Mouse (Mus musculus) spleen, postnatal 14 days (tissue): ENCODE data around the gene Aicda.
"Not testable (repeated sequence)": the region's sequence is repeated elsewhere in the genome, so short reads cannot be mapped to it uniquely, and the experiment has no call there.

ENCODE experiments used
- DNase-seq, 2 experiments: peaks; one replicate each; pipeline ENCODE4 v3.0.0; 2021 to 2022; ENCODE audit warnings: low spot score in 2 of 2

Gene Aicda

DNA sequence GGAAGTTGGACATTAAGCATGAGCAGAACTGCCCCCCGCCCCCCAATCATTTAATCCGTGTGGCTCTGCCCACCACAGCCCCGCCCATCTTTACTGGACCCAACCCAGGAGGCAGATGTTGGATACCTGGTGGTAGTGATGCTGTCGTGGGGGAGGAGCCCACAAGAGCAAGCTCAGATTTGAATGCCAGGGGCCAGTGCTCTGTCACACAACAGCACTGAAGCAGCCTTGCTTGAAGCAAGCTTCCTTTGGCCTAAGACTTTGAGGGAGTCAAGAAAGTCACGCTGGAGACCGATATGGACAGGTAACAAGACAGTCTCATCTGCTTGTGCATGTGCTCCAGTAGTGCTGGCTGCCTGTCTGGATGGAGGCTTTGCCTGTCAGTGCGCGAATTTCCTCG, at the start of gene Aicda:
Gene Aicda, plus strand, starts transcription at position 196 of the 400 bp plus-strand sequence.
- DNase-seq: no peak

DNA sequence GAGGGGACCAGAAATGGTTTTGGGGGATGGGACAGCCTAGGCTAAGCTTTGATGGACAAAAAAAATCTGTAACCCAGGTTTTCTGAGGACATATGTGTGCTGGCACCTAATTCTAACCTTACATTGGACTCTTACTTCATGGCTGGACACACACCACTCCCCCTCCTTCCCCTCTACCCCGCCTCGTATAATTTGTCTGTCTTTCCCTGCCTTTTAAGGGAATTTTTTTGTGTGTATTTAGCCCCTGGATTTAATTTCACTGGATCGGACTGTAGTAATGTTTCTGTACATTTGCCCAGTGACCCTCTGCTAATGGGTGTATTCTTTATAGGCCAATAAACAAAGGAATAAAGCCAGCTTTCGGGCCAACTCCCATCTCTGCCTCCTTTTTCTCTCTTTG, 48.6 kb upstream of the Aicda start:
- DNase-seq: no peak

DNA sequence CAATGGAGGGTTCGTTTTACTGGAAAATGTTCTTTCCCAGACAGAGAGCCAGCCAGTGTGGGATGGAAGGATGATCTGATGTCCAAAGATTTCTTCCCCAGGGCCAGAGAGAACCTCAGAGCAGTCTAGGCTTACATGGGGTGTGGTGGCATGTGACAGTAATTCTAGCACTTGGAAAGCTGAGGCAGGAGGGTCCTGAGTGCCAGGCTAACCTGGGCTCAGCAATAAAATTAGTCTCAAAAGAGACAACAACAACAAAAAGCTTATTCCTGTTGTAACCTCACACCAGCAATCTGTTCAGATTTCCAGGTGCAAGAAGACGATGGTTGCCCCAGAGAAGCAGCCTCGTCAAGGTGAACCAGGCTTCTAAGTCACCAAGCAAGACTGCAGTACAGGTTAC, 48.1 kb upstream of the Aicda start, which contains the start of gene Mfap5:
Gene Mfap5, plus strand, starts transcription at position 301 of the 400 bp plus-strand sequence.
- no peak for DNase-seq

DNA sequence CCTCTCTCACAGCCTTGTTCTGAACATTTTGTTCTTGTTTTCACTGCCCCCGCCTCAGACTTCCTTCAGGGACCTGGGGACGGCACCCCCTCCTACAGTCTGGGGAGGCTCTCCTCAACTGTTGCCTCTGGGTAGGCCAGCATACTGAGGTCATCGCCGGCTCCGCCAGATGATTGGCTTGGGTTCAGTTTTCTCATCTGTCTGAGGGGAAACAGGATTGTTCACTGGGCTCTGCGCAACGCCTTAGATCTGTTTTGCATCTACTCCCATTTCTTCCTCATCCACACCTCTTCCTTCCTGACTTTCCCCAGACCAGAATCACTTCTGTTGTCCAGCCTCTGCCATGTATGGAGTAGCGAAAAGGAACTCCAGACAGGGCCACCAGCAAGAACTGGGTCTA, 45.1 kb upstream of the Aicda start:
- no peak for DNase-seq

DNA sequence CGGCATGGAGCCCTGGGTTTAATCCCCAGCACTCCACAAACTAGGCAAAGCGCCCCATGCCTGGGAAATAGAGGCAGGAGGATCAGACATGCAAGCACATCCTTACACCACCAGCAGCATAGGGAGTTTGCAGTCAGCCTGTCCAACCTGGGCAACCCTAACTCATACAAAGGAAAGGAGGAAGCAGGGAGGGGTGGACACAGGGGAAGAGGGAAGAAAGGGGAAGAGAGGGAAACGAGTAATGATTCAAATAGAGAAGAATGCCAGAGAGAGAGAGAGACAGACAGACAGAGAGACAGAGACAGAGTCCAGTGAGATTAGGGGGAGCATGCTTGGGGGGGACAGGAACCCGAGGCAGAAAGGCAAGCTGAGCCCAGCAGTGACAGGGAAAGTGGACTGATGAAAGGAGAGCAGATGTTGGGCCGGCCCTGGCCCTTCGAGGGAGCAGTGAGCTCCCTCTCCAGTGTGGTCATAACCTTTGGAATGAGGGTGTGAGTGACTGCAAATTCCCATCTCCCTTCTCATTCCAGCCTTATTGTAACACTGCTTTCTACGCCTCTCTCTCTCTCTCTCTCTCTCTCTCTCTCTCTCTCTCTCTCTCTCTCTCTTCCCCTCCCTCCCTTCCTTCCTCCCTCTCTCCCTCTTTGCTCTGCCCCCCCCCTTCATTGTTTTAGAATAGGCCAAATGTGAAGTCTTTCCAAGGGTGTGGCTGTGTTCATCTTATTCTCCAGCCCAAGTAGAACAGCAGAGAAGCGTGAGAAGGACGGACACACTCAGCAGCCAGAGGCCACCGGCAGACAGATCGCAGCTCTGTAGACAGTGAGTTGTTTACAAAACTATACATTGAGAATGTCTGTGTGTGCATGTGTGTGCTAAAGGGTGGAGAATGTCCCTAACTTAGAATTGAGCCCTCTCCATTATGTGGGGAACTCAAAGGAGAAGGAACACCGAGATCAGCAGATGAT, 40.4 kb upstream of the Aicda start:
- no peak for DNase-seq

DNA sequence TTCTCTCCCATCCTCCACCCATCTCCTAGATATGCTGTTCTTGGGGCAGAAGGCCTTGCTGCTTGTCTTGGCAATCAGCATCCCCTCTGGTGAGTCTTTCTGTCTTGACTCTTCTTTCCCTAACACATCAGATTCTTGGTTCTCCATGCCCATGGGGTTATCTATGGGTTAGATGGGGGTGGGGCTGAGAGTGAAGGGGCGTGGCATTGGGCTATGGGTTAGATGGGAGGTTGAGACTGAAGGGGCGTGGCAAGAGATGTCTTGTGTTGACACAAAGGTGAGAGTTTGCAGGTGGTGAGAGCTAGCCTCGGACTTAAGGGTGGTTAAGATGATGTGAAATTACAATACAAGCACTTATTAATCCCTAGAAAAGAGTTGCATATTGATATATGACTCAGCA, 39.3 kb upstream of the Aicda start:
- no peak for DNase-seq

DNA sequence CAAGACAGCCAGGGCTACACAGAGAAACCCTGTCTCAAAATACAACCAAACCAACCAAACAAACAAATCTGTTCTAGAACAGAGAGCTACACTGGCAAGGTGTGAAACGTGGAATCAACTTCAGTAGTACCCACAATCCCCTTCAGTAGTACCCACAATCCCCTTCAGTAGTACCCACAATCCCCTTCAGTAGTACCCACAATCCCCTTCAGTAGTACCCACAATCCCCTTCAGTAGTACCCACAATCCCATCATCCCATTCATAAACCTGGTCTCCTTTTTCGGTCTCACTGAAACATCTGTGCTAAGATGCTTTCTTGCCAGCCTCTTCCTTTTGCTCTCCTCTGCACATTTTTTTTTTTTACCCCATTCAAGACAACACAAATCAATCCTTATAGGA, 37.8 kb upstream of the Aicda start:
- not testable (repeated sequence) for DNase-seq

DNA sequence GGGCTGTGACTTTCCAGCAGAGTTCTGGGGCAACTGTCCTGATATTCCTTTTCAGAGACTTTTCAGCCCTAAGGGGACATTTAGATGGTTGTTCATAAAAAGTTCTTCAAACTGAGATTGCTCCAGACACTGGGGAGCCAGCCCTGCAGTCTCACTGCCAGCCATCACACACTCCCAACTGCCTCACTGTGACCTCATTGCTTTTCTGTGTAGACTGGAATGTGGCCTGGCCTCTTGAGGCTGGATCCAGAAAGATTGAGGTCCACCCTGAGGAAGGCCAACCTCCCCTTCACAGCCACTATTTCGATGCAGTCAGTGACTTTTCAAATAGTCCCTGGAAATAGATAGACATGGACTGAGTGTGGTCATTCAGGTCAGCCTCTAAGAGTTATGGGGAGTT, 35.9 kb upstream of the Aicda start:
- no peak for DNase-seq

DNA sequence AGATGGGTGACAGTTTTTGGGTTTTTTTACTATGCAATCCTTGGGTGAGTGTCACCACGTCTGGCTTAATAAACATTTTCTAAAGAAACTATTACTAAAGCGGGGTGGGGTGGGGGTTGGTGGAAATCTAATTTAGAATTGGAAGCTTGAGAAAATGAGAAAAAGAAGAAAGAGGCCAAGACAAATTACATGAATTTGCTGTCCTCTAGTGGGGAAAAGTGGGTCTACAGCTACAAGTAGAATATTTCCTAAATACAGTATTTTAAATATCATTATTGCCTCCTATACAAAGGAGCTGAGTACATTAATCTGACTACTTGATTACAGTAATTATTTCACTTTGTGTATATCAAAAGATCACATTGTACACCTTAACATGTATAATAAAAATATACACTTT, 34.2 kb upstream of the Aicda start:
- no peak for DNase-seq

DNA sequence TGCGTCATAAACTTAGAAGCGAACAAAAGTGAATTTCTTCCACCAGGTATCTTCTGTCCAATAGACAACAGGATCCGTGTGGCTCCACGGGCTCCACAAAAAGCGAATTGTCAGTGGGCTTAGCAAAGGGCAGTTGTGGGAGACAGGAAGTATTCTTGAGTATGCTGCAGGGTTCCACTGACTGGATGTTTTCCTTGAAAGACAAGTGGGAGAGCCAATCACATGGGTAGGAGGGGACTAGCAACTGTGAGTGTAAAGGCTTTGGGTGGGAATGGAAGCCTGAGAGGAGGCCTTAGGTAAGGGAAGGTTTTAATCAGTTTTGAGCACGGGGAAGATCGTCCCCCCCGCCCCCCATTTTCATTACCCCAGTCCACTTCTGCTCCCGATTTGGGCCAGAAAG, 31.0 kb upstream of the Aicda start:
- DNase-seq: no peak

DNA sequence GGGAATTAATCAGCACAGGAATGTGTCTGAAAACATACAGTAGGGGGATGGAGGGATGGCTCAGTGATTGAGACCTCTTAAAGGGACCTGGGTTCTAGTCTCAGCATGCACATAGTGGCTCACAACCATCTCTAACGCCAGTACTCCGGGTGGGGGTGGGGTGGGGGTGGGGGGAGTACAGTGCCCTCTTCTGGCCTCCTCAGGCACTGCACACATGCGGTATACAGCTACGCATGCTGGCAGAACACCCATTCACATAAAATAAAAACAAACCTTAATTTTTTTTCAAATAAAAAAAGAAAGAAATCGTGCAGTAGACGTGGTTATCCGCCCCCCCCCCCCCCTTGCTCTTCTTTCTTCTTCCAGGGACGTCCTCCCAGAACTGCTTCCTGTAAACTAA, 30.3 kb upstream of the Aicda start:
- DNase-seq: no peak

DNA sequence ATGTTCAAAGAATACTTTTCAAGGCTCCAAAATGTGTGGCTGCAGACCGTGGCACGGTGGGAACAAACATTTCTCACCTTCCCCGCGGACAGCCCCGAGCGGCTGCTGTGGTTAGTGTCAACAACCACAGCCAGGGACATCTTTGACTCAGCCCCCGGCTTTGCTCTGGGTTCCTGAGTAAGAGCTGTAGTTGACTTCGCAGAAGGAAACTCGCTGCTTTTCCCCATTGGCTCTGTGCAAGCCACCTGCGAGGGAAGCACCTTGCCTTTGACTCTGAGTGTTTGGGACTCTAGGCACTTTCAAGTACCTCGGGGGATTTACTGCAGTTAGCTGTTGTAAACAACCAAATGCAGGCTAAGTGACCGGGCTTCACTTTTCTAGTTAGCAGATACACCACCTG, 26.0 kb upstream of the Aicda start:
- DNase-seq: no peak

DNA sequence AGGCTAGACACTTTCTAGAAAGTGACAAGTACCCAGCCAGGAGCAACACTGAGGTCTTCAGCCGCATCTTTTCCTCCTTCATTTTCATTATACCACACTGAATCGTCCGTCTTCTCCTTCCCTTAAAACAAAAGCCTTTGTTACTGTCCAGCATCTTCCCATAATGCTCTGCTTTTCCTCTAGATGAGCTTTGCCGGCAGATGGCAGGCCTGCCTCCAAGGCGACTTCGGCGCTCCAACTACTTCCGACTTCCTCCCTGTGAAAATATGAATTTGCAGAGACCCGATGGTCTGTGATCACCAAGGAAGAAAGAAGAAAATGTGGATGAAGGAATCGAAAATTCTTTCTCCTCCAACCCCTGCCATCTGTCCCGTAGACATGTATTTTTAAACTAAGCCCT, 25.5 kb upstream of the Aicda start:
- DNase-seq: no peak

DNA sequence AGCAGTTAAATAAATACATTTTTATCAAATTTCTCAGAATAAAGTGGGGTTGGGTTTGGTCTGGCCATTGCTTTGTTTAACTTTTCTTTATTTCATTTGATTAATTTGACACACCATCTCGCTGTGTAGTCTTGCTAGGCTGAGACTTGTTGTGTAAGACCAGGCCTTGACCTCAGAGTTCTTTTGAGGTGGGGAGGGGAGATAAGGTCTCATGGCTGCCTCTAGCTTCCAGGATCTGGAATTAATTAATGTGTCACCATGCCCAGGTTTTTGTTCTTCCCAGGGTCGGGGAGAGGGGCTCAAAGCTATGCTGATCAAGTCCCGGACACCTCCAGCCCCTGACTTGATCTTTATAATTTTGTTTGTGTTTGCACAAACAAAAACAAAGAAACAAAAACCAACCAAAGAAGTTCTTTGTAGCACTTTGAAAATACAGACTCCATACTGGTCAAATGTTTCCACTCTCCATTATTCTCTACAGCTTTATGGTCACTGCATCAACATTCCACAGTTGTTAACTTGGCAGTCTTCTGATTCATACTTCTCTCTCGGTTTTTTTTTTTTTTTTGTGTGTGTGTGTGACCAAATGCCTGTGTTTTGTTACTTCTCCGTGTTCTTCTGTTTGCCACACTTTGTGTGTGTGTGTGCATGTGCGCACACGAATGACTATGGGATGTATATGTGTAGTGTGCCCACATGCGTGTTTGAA, 22.0 kb upstream of the Aicda start:
- DNase-seq: no peak

DNA sequence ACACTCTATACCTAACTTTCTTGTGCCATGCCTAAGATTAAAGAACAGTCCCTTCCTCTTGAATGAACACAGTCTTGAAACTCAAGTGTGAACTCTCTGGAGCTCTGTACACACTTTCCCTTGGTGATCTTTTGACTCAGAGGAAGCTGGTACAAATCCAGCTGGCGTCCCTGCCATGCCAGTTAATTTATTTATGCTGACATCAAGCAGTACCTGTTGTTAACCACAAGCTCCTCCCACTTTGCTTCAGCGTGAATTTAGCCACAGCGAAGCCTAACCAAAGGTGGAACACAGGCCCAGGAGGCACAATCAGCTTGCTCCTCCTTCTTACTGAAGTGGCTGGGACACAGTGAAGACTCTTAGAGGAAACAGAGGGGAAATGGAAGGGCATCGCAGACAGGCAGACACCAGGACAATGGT, 20.7 kb upstream of the Aicda start:
- DNase-seq: no peak

DNA sequence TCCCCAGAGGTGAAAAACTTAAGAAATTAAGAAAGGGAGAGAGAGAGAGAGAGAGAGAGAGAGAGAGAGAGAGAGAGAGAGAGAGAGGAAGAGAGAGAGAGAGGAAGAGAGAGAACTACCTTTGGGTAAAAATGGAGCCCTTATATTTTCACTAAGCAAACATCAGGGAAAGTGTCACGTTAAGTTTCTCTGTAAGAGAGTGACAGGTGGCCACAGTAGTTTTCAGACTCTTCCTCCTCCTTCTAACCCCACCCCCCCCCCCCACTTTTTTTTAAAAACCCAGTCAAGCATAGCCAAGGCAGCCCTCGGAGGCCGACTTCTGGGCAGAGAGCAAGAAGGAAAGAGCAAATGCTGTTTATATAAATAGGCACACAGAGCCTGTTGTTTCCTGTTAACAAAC, 19.6 kb upstream of the Aicda start:
- no peak for DNase-seq

DNA sequence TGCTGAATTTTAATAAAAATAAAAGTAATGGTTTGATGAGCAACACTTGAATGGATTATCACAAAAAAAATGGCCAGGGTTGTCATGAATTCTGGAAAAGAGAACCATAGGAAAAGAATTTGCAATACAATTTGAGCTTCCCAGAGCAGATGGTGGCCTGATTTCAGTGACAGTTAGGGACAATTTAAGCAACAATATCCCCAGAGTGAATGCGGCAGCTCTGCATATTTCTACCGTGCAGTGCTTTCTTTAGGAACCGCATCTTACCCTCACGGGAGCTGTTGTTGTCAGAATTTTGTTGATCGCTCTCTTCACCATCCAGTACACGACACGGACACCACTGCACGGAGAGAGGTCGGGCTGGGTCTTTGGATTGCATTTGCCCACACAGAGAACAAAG, 14.0 kb upstream of the Aicda start:
- no peak for DNase-seq

DNA sequence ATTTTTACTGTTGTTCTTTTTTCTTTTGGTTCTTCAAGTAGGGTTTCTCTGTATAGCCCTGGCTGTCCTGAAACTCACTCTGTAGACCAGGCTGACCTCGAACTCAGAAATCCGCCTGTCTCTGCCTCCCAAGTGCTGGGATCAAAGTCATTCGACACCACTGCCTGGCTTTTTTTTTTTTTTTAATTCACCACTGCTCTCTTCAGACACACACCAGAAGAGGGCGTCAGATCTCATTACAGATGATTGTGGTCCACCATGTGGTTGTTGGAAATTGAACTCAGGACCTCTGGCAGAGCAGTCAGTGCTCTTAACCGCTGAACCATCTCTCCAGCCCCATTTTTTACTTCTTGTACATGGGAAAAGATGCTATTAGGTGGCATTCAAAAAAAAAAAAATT, 11.1 kb upstream of the Aicda start:
- DNase-seq: not testable (repeated sequence)

DNA sequence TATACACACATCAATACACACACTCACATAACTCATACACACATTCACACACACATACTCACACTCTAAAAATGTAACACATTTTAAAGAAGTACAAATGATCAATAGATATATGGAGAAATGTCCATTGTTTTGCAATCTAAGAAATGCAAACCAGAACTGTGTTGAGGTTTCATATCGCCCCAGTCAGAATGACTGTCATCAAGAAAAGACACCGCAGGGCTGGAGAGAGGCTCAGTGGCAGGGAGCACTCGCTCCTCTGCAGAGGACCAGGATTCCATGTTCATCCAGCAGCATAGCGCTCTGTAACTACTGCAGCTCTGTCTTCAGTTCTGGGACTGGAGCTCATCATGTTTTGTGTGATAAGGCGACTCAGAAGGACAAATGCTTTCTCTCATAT, 10.0 kb upstream of the Aicda start:
- DNase-seq: no peak

DNA sequence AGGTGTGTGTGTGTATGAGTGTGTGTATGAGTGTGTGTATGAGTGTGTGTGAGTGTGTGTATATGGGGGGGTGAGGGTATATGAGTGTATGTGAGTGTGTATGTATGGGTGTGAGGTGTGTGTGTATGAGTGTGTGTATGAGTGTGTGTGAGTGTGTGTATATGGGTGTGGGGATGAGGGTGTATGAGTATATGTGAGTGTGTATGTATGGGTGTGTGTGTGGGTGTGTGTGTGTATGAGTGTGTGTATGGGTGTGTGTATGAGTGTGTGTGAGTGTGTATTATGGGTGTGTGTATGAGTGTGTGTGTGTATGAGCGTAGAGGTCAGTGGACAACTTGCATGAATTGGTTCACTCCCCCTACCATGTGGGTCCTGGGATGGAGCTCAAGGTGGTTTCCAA, 8.9 kb upstream of the Aicda start:
- DNase-seq: no peak

DNA sequence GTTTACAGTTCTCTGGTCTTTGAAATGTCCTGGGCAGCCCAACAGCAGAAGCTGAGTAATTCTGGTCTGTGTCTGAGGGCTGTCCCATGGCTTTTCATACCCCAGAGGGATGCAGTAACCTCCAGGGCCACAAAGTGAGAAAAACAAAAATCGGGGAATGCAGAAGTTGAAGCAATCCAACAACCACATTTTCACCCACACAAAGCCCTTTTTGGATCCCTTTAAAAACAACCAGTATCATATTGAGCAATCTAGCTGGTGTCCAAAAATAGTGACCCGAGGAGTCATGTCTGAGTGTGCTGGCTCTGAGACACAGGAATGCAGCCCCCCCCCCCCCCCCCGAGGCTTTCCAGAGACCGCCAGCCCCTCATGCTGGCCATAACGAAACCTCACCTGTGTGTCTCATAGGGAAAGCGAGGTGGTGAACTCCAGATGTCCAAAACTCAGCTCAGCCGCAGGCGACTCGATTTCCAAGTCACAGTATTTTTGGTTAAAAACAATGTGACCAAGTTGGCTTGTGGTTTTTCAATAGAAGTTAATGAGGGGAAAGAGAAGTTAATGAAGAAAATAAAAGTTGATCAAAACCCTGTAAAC, 8.2 kb upstream of the Aicda start:
- DNase-seq: no peak

DNA sequence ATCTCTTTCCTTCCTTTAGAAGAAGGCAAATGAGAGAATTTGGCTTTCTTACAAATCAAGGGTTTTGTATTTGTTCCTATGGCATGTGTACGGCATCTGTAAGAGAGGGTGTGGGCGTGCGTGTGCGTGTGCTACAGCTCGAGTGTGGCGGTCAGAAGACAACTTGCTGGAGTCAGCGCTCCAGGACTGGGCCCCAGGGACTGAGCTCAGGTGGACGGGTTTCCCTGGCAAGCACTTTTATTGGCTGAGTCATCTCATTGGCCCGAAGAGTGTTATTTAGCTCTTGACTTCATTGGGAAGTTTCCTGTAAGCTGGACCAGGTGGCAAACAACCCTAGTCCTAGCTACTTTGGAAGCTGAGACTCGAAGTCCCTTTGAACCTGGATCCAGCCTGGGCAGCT, 7.7 kb upstream of the Aicda start:
- DNase-seq: no peak

DNA sequence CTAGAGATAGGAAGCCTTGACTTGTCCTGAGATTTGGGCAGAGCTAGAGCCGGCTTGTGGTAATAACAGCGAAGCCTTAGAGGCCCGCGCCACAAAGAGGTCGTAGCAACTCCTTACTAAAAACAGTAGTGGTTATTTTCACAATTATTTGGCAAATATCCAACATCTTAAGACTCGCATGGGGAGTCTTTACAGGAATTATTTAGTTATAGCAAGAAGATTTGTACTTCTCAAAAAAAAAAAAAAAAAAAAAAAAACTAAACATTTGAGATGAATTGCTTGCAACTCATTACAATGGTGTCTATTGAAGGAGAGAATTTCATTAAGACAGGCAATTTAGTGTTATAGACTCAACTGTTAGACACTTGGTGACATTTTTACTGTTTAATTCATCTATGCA, 501 bp downstream of the Aicda start:
- no peak for DNase-seq
